Mouse (Mus musculus) CH12.LX (cell line): ENCODE results near the gene Ezh2. TPM values are rescaled to one million over a fixed set of nuclear protein-coding genes. Genes with fewer than 3 reads are reported as not detected.
"Not testable (repeated sequence)": the region's sequence is repeated elsewhere in the genome, so short reads cannot be mapped to it uniquely, and the experiment has no call there.

Source experiments
- DNase-seq: peaks from one replicate; pipeline ENCODE4 v3.0.0-alpha.2; 2013; ENCODE audit errors: extremely low read depth
- H3K27ac ChIP-seq: 2 replicates; pipeline ENCODE4 v1.5.1; 2012; ENCODE audit warnings: low read depth, mild to moderate bottlenecking, control low read depth, moderate library complexity; ENCODE audit not compliant: insufficient read depth
- H3K27me3 ChIP-seq: replicated peaks from 2 replicates; pipeline ENCODE3; 2012; ENCODE audit warnings: inconsistent platforms
- H3K36me3 ChIP-seq, 2 experiments: replicated peaks in 1 of 2; 2 replicates each; pipeline versions ENCODE3 to v1.6.1; 2012; ENCODE audit warnings: inconsistent platforms in 1 of 2, low read length in 1 of 2, mild to moderate bottlenecking in 1 of 2, mixed read lengths in 1 of 2, moderate library complexity in 1 of 2; ENCODE audit not compliant: control insufficient read depth in 1 of 2, insufficient read depth in 1 of 2
- H3K4me1 ChIP-seq, 2 experiments: 2 replicates each; pipeline ENCODE4 v1.6.1; 2012; ENCODE audit warnings: inconsistent platforms in 1 of 2, moderate library complexity in 1 of 2; ENCODE audit not compliant: insufficient read depth in 2 of 2, control insufficient read depth in 1 of 2
- H3K4me2 ChIP-seq: 2 replicates; pipeline ENCODE4 v1.6.1; 2012; ENCODE audit warnings: low read depth, mild to moderate bottlenecking, control low read depth; ENCODE audit not compliant: poor library complexity, insufficient read depth, severe bottlenecking
- H3K4me3 ChIP-seq, 3 experiments: fragments of 150-350 bp in 1 of 3; sonication (generic) in 1 of 3; replicated peaks in 1 of 3; 2 replicates each; pipeline versions ENCODE3 to v1.5.1; 2011 to 2012; ENCODE audit warnings: low read depth in 2 of 3, low read length in 2 of 3, mild to moderate bottlenecking in 2 of 3, moderate library complexity in 2 of 3, control low read depth in 1 of 3, improper control_type of control experiment in 1 of 3, inconsistent platforms in 1 of 3, mixed read lengths in 1 of 3; ENCODE audit not compliant: poor library complexity in 1 of 3
- H3K79me2 ChIP-seq: replicated peaks from 2 replicates; pipeline ENCODE4 v1.6.1; 2012; ENCODE audit warnings: mild to moderate bottlenecking, moderate library complexity; ENCODE audit not compliant: control insufficient read depth, poor library complexity, insufficient read depth, severe bottlenecking; ENCODE audit errors: extremely low read depth
- H3K9ac ChIP-seq: 2 replicates; pipeline ENCODE4 v1.6.1; 2012; ENCODE audit warnings: low read depth, mild to moderate bottlenecking, control low read depth, moderate library complexity; ENCODE audit not compliant: insufficient read depth
- H3K9me3 ChIP-seq: replicated peaks from 2 replicates; pipeline ENCODE3; 2012; ENCODE audit warnings: low read length, inconsistent platforms, mixed read lengths
- BHLHE40 ChIP-seq: IDR thresholded peaks from 2 replicates; pipeline ENCODE4 v1.6.1; 2011; ENCODE audit warnings: mild to moderate bottlenecking, low read depth, low read length, improper control_type of control experiment
- CHD1 ChIP-seq: IDR thresholded peaks from 2 replicates; pipeline ENCODE4 v1.6.1; 2012; ENCODE audit warnings: low read depth, low read length, improper control_type of control experiment, inconsistent platforms
- CTCF ChIP-seq, 2 experiments: IDR thresholded peaks in 1 of 2; conservative IDR thresholded peaks in 1 of 2; 2 replicates each; pipeline ENCODE4 v1.5.1; 2011 to 2012; ENCODE audit warnings: low read depth in 2 of 2, low read length in 2 of 2, improper control_type of control experiment in 1 of 2, inconsistent platforms in 1 of 2, mild to moderate bottlenecking in 1 of 2, moderate library complexity in 1 of 2
- E2F4 ChIP-seq: IDR thresholded peaks from 2 replicates; pipeline ENCODE4 v1.6.1; 2011; ENCODE audit warnings: low read depth, low read length, improper control_type of control experiment; ENCODE audit not compliant: insufficient replicate concordance
- ETS1 ChIP-seq: conservative IDR thresholded peaks from 2 replicates; pipeline ENCODE4 v1.6.1; 2012; ENCODE audit warnings: low read depth, mild to moderate bottlenecking, inconsistent platforms, low read length, improper control_type of control experiment, moderate library complexity
- IRF4 ChIP-seq: IDR thresholded peaks from 2 replicates; pipeline ENCODE4 v1.6.1; 2014; ENCODE audit warnings: low read depth, mild to moderate bottlenecking, inconsistent platforms, low read length, improper control_type of control experiment
- JUN ChIP-seq: IDR thresholded peaks from 2 replicates; pipeline ENCODE4 v1.6.1; 2011; ENCODE audit warnings: low read depth, mild to moderate bottlenecking, low read length, improper control_type of control experiment, moderate library complexity; ENCODE audit not compliant: insufficient read depth
- JUND ChIP-seq: conservative IDR thresholded peaks from 2 replicates; pipeline ENCODE4 v1.6.1; 2011; ENCODE audit warnings: low read depth, low read length, improper control_type of control experiment
- KAT2A ChIP-seq: IDR thresholded peaks from 2 replicates; pipeline ENCODE4 v1.6.1; 2012; ENCODE audit warnings: low read length, improper control_type of control experiment, inconsistent platforms; ENCODE audit not compliant: insufficient replicate concordance
- MAX ChIP-seq: IDR thresholded peaks from 2 replicates; pipeline ENCODE4 v1.6.1; 2011; ENCODE audit warnings: low read length, improper control_type of control experiment
- MAZ ChIP-seq: IDR thresholded peaks from 2 replicates; pipeline ENCODE4 v1.6.1; 2012; ENCODE audit warnings: low read depth, mild to moderate bottlenecking, inconsistent platforms, low read length, improper control_type of control experiment, moderate library complexity
- MEF2A ChIP-seq: IDR thresholded peaks from 2 replicates; pipeline ENCODE4 v1.6.1; 2014; ENCODE audit warnings: low read depth, mild to moderate bottlenecking, inconsistent platforms, low read length, improper control_type of control experiment, borderline replicate concordance
- MXI1 ChIP-seq: IDR thresholded peaks from 2 replicates; pipeline ENCODE4 v1.6.1; 2011; ENCODE audit warnings: mild to moderate bottlenecking, low read depth, low read length, improper control_type of control experiment
- NELFE ChIP-seq: IDR thresholded peaks from 2 replicates; pipeline ENCODE4 v1.6.1; 2011; ENCODE audit warnings: low read depth, low read length, improper control_type of control experiment
- NRF1 ChIP-seq: IDR thresholded peaks from 2 replicates; pipeline ENCODE4 v1.6.1; 2014; ENCODE audit warnings: low read depth, mild to moderate bottlenecking, inconsistent platforms, low read length, improper control_type of control experiment, moderate library complexity
- POLR2A ChIP-seq: IDR thresholded peaks from 2 replicates; pipeline ENCODE4 v1.6.1; 2011; ENCODE audit warnings: low read depth, mild to moderate bottlenecking, improper control_type of control experiment, low read length
- RCOR1 ChIP-seq: conservative IDR thresholded peaks from 2 replicates; pipeline ENCODE4 v1.6.1; 2012; ENCODE audit warnings: low read depth, mild to moderate bottlenecking, inconsistent platforms, low read length, improper control_type of control experiment
- SMC3 ChIP-seq: IDR thresholded peaks from 2 replicates; pipeline ENCODE4 v1.6.1; 2011; ENCODE audit warnings: low read depth, low read length, improper control_type of control experiment
- TBP ChIP-seq: conservative IDR thresholded peaks from 2 replicates; pipeline ENCODE4 v1.6.1; 2011; ENCODE audit warnings: low read depth, low read length, improper control_type of control experiment
- TCF12 ChIP-seq: IDR thresholded peaks from 2 replicates; pipeline ENCODE4 v1.6.1; 2014; ENCODE audit warnings: low read depth, mild to moderate bottlenecking, inconsistent platforms, low read length, improper control_type of control experiment
- ZMIZ1 ChIP-seq: IDR thresholded peaks from 2 replicates; pipeline ENCODE4 v1.6.1; 2012; ENCODE audit warnings: low read depth, mild to moderate bottlenecking, inconsistent platforms, low read length, improper control_type of control experiment
- ZNF384 ChIP-seq: IDR thresholded peaks from 2 replicates; pipeline ENCODE4 v1.6.1; 2012; ENCODE audit warnings: low read depth, low read length, improper control_type of control experiment, inconsistent platforms
- dilution Hi-C: fragments of 300-500 bp; cut with MboI; formaldehyde crosslinking; loops from 2 replicates; pipeline ENCODE4 v1.14.3; 2020; ENCODE audit warnings: low sequenced_read_pairs; ENCODE audit not compliant: extremely low pct_unique_long_range_greater_than_20kb, extremely low pct_ligation_motif_present
- in situ Hi-C: fragments of 300-500 bp; cut with MboI; formaldehyde crosslinking; loops from 3 replicates; pipeline ENCODE4 v1.14.3; 2019; ENCODE audit warnings: low sequenced_read_pairs, low pct_ligation_motif_present, low pct_unique_long_range_greater_than_20kb, mixed read lengths
- polyA plus RNA-seq: library from polyadenylated mRNA; unstranded; fragments of >175 nt; gene quantifications from 2 replicates; pipeline ENCODE4 v1.2.1, GENCODE M21; 2012; ENCODE audit warnings: low read depth; ENCODE audit not compliant: insufficient read length
- total RNA-seq, 2 experiments: library from RNA; depleted of rRNA; stranded (reverse); fragments of 300-350 nt in 1 of 2; fragments of >200 nt in 1 of 2; gene quantifications; 2 replicates each; pipeline ENCODE4 v1.2.3; 2012 to 2014

The Ezh2 gene
- total and polyA plus RNA-seq, 3 experiments, result 66.3 to 154 (median 127) TPM

- no peak for TF ChIP-seq E2F4
- TF ChIP-seq NELFE, result no peak
- TF ChIP-seq ZMIZ1, result 0 out of 2 replicates have a peak, but pooled peaks have one; percentile 7
- no peak; the same call in 1 of the 2 replicates for TF ChIP-seq MXI1
- TF ChIP-seq, all 38 proteins: peak for 6
Observed at GRCm38 (mm10) chr6:47594141-47594835, 853 bp downstream of the Ezh2 start (continued).

GRCm38 (mm10) chr6:47593590-47593989, 1.6 kb downstream of the Ezh2 start:
- peaks cover 38% of the 10 kb centered on the region for H3K79me2 ChIP-seq
- DNase-seq, result peak; percentile 23
- no peak overlapping the region for H3K27ac ChIP-seq
- peak overlapping the region; percentile 38; the same call in 1 of the 2 replicates for H3K4me2 ChIP-seq
- peak overlapping the region; percentile 92 for H3K9ac ChIP-seq
- H3K4me1 ChIP-seq, result peaks cover 3 to 38% of the 10 kb centered on the region in 2 experiments; a peak in 3 of 4 replicates
- no peaks in the 10 kb centered on the region for H3K36me3 ChIP-seq
- peak overlapping the region; percentile 87 to 94 (median 88) for H3K4me3 ChIP-seq
- in situ Hi-C loops, result no loop called here
- no peaks in the 10 kb centered on the region for H3K9me3 ChIP-seq
- TF ChIP-seq BHLHE40 (peak; percentile 91), RCOR1 (no peak), CHD1 (peak; percentile 26; the same call in 1 of the 2 replicates)
- dilution Hi-C loops, result no loop called here
- H3K27me3 ChIP-seq, result no peaks in the 10 kb centered on the region

GRCm38 (mm10) chr6:47587332-47587731, 7.8 kb downstream of the Ezh2 start:
- Histone ChIP-seq H3K4me1 (peaks cover 3 to 62% of the 10 kb centered on the region in 2 experiments; a peak in 3 of 4 replicates), H3K27ac (0 out of 2 replicates have a peak overlapping the region, but pooled peaks have one; percentile 24), H3K36me3 (peaks cover 0 to 14% of the 10 kb centered on the region in 2 experiments), H3K79me2 (peaks cover 84% of the 10 kb centered on the region)
- DNase-seq, H3K27me3 ChIP-seq: not testable (repeated sequence)
- TF ChIP-seq TBP, result peak; percentile 80
- TF ChIP-seq, all 38 proteins: peak for 1; not testable (repeated sequence) for 37
- H3K4me2 ChIP-seq, dilution Hi-C loops, H3K9ac ChIP-seq, H3K9me3 ChIP-seq, in situ Hi-C loops, H3K4me3 ChIP-seq: not testable (repeated sequence)

- Histone ChIP-seq H3K79me2 (peaks cover 28% of the 10 kb centered on the region), H3K4me1 (no peaks in the 10 kb centered on the region; a peak in 1 of 4 replicates), H3K27ac (peak overlapping the region; percentile 20; the same call in 1 of the 2 replicates), H3K36me3 (peaks cover 25 to 63% of the 10 kb centered on the region in 2 experiments), H3K4me3 (no peak overlapping the region), H3K9me3 (no peaks in the 10 kb centered on the region), H3K4me2 (no peak overlapping the region), H3K27me3 (no peaks in the 10 kb centered on the region), H3K9ac (no peak overlapping the region)
- dilution Hi-C loops (no loop called here), in situ Hi-C loops (no loop called here)
- no peak for DNase-seq
- TF ChIP-seq JUN, result no peak
- no peak for TF ChIP-seq MXI1
- no peak for TF ChIP-seq BHLHE40
- TF ChIP-seq NRF1, result no peak
- TF ChIP-seq MAX, result no peak
- TF ChIP-seq KAT2A, result no peak
- no peak for TF ChIP-seq TCF12
- no peak for TF ChIP-seq NELFE
- no peak for TF ChIP-seq MEF2A
- TF ChIP-seq RCOR1, result no peak
- no peak for TF ChIP-seq POLR2A
- TF ChIP-seq SMC3, result no peak
- TF ChIP-seq IRF4, result no peak
- TF ChIP-seq ZNF384, result no peak
- TF ChIP-seq MAZ, result no peak
- no peak for TF ChIP-seq ETS1
- TF ChIP-seq CTCF (conservative IDR thresholded peaks at IDR 0.05 in 1 of 2, IDR thresholded peaks at IDR 0.05 in 1 of 2; ENCODE audit: low read depth in 2 of 2, low read length in 2 of 2), result no peak
- TF ChIP-seq JUND, result no peak
Observed at GRCm38 (mm10) chr6:47572887-47573286, 22.3 kb downstream of the Ezh2 start.
